Comparison of ENCODE assay signal across 21 mouse cellular contexts in genomic region chr4:41635224-41635623, GRCm38 (mm10). TPM values are rescaled to one million over a fixed set of nuclear protein-coding genes. Genes with fewer than 3 reads are reported as not detected.
A peak's percentile ranks its signal among the peaks of the same experiment; 100 is the strongest.
DNase-seq lines count a peak whose midpoint lies in the region; ATAC-seq and TF ChIP-seq lines count a peak whose summit lies in the region.
"Had no signal": no experiment of that assay in that cellular context is flagged by ENCODE, and none has a peak within 500 bp of the region (broad histone marks: within the 10 kb centered on the region; RNA-seq: fewer than 3 reads in every experiment).

No protein-coding gene starts in this region.

- peaks cover 55% of the 10 kb centered on the region for H3K27me3 ChIP-seq in hindbrain, embryonic 10.5 days (ENCODE audit: insufficient read depth, poor library complexity, severe bottlenecking)
- no peaks in the 10 kb centered on the region for H3K27me3 ChIP-seq in hindbrain, embryonic 11.5 days (ENCODE audit: control insufficient read depth, insufficient read depth, low read length)
- H3K27me3 ChIP-seq in liver, embryonic 14.5 days (ENCODE audit: control insufficient read depth, insufficient read depth, low read length): peaks cover 7% of the 10 kb centered on the region
- H3K27me3 ChIP-seq in neural tube, embryonic 11.5 days (ENCODE audit: control insufficient read depth, insufficient read depth, low read length): no peaks in the 10 kb centered on the region
- H3K27me3 ChIP-seq: neural tube, embryonic 13.5 days had no signal

- 73% methylated on average over 8 of the region's 8 CpGs for WGBS in hindbrain, embryonic 10.5 days
- 74% methylated on average over 8 of the region's 8 CpGs for WGBS in hindbrain, embryonic 11.5 days
- 49% methylated on average over 8 of the region's 8 CpGs for WGBS in liver, embryonic 14.5 days (ENCODE audit: insufficient replicate concordance)
- WGBS in neural tube, embryonic 11.5 days: 73% methylated on average over 8 of the region's 8 CpGs

- TF ChIP-seq EP300 in liver, embryonic 14.5 days (IDR thresholded peaks at IDR 0.05; ENCODE audit: low read depth): no peak

- H3K9ac ChIP-seq in hindbrain, embryonic 11.5 days (ENCODE audit: low read depth, low read length): no peak overlapping the region
- no peak overlapping the region for H3K9ac ChIP-seq in liver, embryonic 14.5 days (replicated peaks)
- H3K9ac ChIP-seq in neural tube, embryonic 11.5 days (ENCODE audit: low read length): no peak overlapping the region
- H3K9ac ChIP-seq: liver, embryonic 15.5 days had no signal

- H3K4me1 ChIP-seq in hindbrain, embryonic 10.5 days (replicated peaks): peaks cover 88% of the 10 kb centered on the region
- H3K4me1 ChIP-seq in hindbrain, embryonic 11.5 days (replicated peaks; ENCODE audit: control insufficient read depth, insufficient read depth, low read length): peaks cover 21% of the 10 kb centered on the region
- H3K4me1 ChIP-seq in liver, embryonic 14.5 days (replicated peaks; ENCODE audit: control insufficient read depth in 2 of 2, insufficient read depth in 2 of 2, low read length in 1 of 2): peaks cover 0 to 10% of the 10 kb centered on the region in 2 experiments; a peak in 2 of 4 replicates
- peaks cover 57% of the 10 kb centered on the region for H3K4me1 ChIP-seq in neural tube, embryonic 11.5 days (ENCODE audit: control insufficient read depth, insufficient read depth, low read length)

- TF ChIP-seq CTCF in liver, embryonic 14.5 days (IDR thresholded peaks at IDR 0.05; ENCODE audit: low read depth): 0 out of 2 replicates have a peak, but pooled peaks have one; percentile 13

- DNase-seq in hindbrain, embryonic 10.5 days (ENCODE audit: low spot score): no peak
- DNase-seq in hindbrain, embryonic 11.5 days (ENCODE audit: low spot score): no peak
- DNase-seq in liver, embryonic 14.5 days (ENCODE audit: low read depth in 3 of 3, low spot score in 3 of 3): no peak
- no peak for DNase-seq in liver
- no peak for DNase-seq in neural tube, embryonic 11.5 days (ENCODE audit: low spot score)
- no peak for DNase-seq in neural tube, embryonic 10.5 days (ENCODE audit: extremely low spot score, low spot score)
- DNase-seq: adrenal gland, postnatal 25 days; cerebellum, adult 9-10 months; gastrocnemius, postnatal 14 days; heart, postnatal 4 days; kidney, adult 8-10 months; kidney, postnatal 25 days; lung, postnatal 10 days; right cerebral cortex, postnatal 25 days; spleen, adult 18-20 months had no signal

- no peak overlapping the region for H3K4me2 ChIP-seq in hindbrain, embryonic 11.5 days (replicated peaks; ENCODE audit: low read depth, low read length)
- H3K4me2 ChIP-seq in liver, embryonic 14.5 days (ENCODE audit: low read depth): no peak overlapping the region
- no peak overlapping the region for H3K4me2 ChIP-seq in neural tube, embryonic 11.5 days (ENCODE audit: low read depth)
- H3K4me2 ChIP-seq: liver, embryonic 15.5 days; neural tube, embryonic 13.5 days had no signal

- no peak for ATAC-seq in hindbrain, embryonic 11.5 days (ENCODE audit: low FRiP score)
- ATAC-seq in liver, embryonic 14.5 days (ENCODE audit: insufficient read depth): no peak
- no peak for ATAC-seq in neural tube, embryonic 11.5 days (ENCODE audit: insufficient read depth, low FRiP score, low TSS enrichment)
- no peak for ATAC-seq in megakaryocyte, adult 5-6 weeks (ENCODE audit: poor library complexity, severe bottlenecking)
- ATAC-seq: forebrain, embryonic 16.5 days had no signal

- H3K4me3 ChIP-seq in hindbrain, embryonic 10.5 days: no peak overlapping the region
- no peak overlapping the region for H3K4me3 ChIP-seq in hindbrain, embryonic 11.5 days (ENCODE audit: low read depth, low read length)
- no peak overlapping the region for H3K4me3 ChIP-seq in liver, embryonic 14.5 days (ENCODE audit: insufficient read depth in 1 of 2, low read depth in 2 of 2, low read length in 2 of 2)
- H3K4me3 ChIP-seq in neural tube, embryonic 11.5 days (ENCODE audit: low read depth, low read length): no peak overlapping the region
- H3K4me3 ChIP-seq: liver, embryonic 15.5 days; megakaryocyte, embryonic 14.5 days; neural tube, embryonic 13.5 days had no signal

- H3K36me3 ChIP-seq in hindbrain, embryonic 10.5 days: peaks cover 20% of the 10 kb centered on the region
- no peaks in the 10 kb centered on the region for H3K36me3 ChIP-seq in hindbrain, embryonic 11.5 days (ENCODE audit: control insufficient read depth, insufficient read depth, low read length)
- no peaks in the 10 kb centered on the region for H3K36me3 ChIP-seq in liver, embryonic 14.5 days (replicated peaks; ENCODE audit: control insufficient read depth, insufficient read depth, low read depth)
- H3K36me3 ChIP-seq in neural tube, embryonic 11.5 days (ENCODE audit: control insufficient read depth, insufficient read depth, low read length): no peaks in the 10 kb centered on the region
- H3K36me3 ChIP-seq: liver, embryonic 15.5 days had no signal

- H3K9me3 ChIP-seq in hindbrain, embryonic 10.5 days: no peaks in the 10 kb centered on the region
- H3K9me3 ChIP-seq in hindbrain, embryonic 11.5 days (ENCODE audit: control insufficient read depth, low read length): no peaks in the 10 kb centered on the region
- no peaks in the 10 kb centered on the region for H3K9me3 ChIP-seq in liver, embryonic 14.5 days (ENCODE audit: control insufficient read depth, low read length)
- no peaks in the 10 kb centered on the region for H3K9me3 ChIP-seq in neural tube, embryonic 11.5 days (ENCODE audit: control insufficient read depth, low read length)
- H3K9me3 ChIP-seq: liver, embryonic 15.5 days; neural tube, embryonic 13.5 days had no signal

- H3K27ac ChIP-seq in hindbrain, embryonic 10.5 days: peak overlapping the region; percentile 71; the same call in 1 of the 2 replicates
- H3K27ac ChIP-seq in hindbrain, embryonic 11.5 days (ENCODE audit: low read depth, low read length): no peak overlapping the region
- no peak overlapping the region for H3K27ac ChIP-seq in liver, embryonic 14.5 days
- H3K27ac ChIP-seq in neural tube, embryonic 11.5 days (ENCODE audit: low read depth, low read length): peak overlapping the region; percentile 34; the same call in 1 of the 2 replicates
- H3K27ac ChIP-seq: liver, embryonic 15.5 days had no signal

RNA-seq across cellular contexts. Expression of gene Enho, which starts 4.9 kb away (rescaled TPM):
- polyA plus RNA-seq in hindbrain, embryonic 10.5 days (2016; fragmentation: Nextera tagmentation; extraction: Ambion mirVana): 27.3 and 50.9 TPM in 2 replicates
- polyA plus RNA-seq in hindbrain, embryonic 11.5 days (2014; fragmentation: Nextera tagmentation; extraction: Ambion mirVana): 42.4 and 42.7 TPM in 2 replicates
- 1.2 and 1.5 TPM in 2 replicates for polyA plus RNA-seq in liver, embryonic 14.5 days (2012; rRNA removed)
- polyA plus RNA-seq in liver, embryonic 14.5 days (2014; fragmentation: Nextera tagmentation; extraction: Ambion mirVana): 1.7 and 1.8 TPM in 2 replicates
- polyA plus RNA-seq in neural tube, embryonic 11.5 days (2014; fragmentation: Nextera tagmentation; extraction: Ambion mirVana): 36.9 and 43.3 TPM in 2 replicates
- total RNA-seq in megakaryocyte, adult 5-6 weeks (2015): not detected in 2 replicates
- total RNA-seq in megakaryocyte, adult 5-6 weeks (2017): not detected in 2 replicates
- total RNA-seq: monocyte, adult 5-6 weeks had no signal

Comparison
In these comparisons a context has a peak if more than half of its experiments do, and no peak if none do; other contexts are left out.
1. H3K27ac ChIP-seq: peak in hindbrain, embryonic 10.5 days (single experiment) and neural tube, embryonic 11.5 days (single experiment); none in hindbrain, embryonic 11.5 days (single experiment) and liver, embryonic 14.5 days (single experiment).
2. RNA of gene Enho, which starts 4.9 kb away (polyA plus RNA-seq): 27.3 to 50.9 TPM in hindbrain, embryonic 10.5 days, 36.9 to 43.3 TPM in neural tube, embryonic 11.5 days and 42.4 to 42.7 TPM in hindbrain, embryonic 11.5 days; 1.2 to 1.8 TPM in liver, embryonic 14.5 days; every median in the first group is over 10 times any median in the second.